ENCODE assay signal across 9 mouse cellular contexts in genomic region chr2:19430746-19431145, GRCm38 (mm10). TPM values are rescaled to one million over a fixed set of nuclear protein-coding genes. Genes with fewer than 3 reads are reported as not detected.
A peak's percentile ranks its signal among the peaks of the same experiment; 100 is the strongest.
DNase-seq lines count a peak whose midpoint lies in the region; ATAC-seq and TF ChIP-seq lines count a peak whose summit lies in the region.
"Had no signal": no experiment of that assay in that cellular context is flagged by ENCODE, and none has a peak within 500 bp of the region (broad histone marks: within the 10 kb centered on the region; RNA-seq: fewer than 3 reads in every experiment).

No protein-coding gene starts in this region.

- no peaks in the 10 kb centered on the region for H3K36me3 ChIP-seq in heart, postnatal 0 days (replicated peaks; ENCODE audit: control insufficient read depth, insufficient read depth, low read length)
- no peaks in the 10 kb centered on the region for H3K36me3 ChIP-seq in hindbrain, embryonic 11.5 days (ENCODE audit: control insufficient read depth, insufficient read depth, low read length)
- H3K36me3 ChIP-seq in midbrain, postnatal 0 days (ENCODE audit: insufficient read depth, low read length) = no peaks in the 10 kb centered on the region

- no peak for DNase-seq in heart, postnatal 0 days (ENCODE audit: low spot score)
- DNase-seq in heart, postnatal 25 days (ENCODE audit: low spot score) = no peak
- peak; percentile 58 for DNase-seq in embryo, embryonic 10.5 days (ENCODE audit: low spot score)
- peak; percentile 69 for DNase-seq in hindbrain, embryonic 11.5 days (ENCODE audit: low spot score)
- DNase-seq in midbrain, postnatal 0 days (ENCODE audit: low spot score) = no peak
- DNase-seq in adrenal gland, adult 2 months = no peak
- no peak for DNase-seq in thymus, postnatal 14 days
- DNase-seq in left cerebral cortex, postnatal 10 days (ENCODE audit: extremely low spot score in 1 of 2, low spot score in 2 of 2) = no peak

- intact Hi-C loops in heart, postnatal 25 days (cut with DNase I) = no loop called here
- intact Hi-C loops in left cerebral cortex, postnatal 10 days (cut with DNase I) = no loop called here

- H3K4me2 ChIP-seq in heart, postnatal 0 days (ENCODE audit: low read depth, low read length) = peak overlapping the region; percentile 41
- H3K4me2 ChIP-seq in hindbrain, embryonic 11.5 days (replicated peaks; ENCODE audit: low read depth, low read length) = peak overlapping the region; percentile 44
- peak overlapping the region; percentile 42 for H3K4me2 ChIP-seq in midbrain, postnatal 0 days (ENCODE audit: low read depth, low read length, poor library complexity, severe bottlenecking)

- 2% methylated on average over 33 of the region's 33 CpGs for WGBS in heart, postnatal 0 days
- WGBS in hindbrain, embryonic 11.5 days = under 1% methylated on average over 33 of the region's 33 CpGs
- under 1% methylated on average over 33 of the region's 33 CpGs for WGBS in midbrain, postnatal 0 days

- peaks cover 74% of the 10 kb centered on the region for H3K27me3 ChIP-seq in heart, postnatal 0 days (ENCODE audit: control insufficient read depth, insufficient read depth, low read length)
- H3K27me3 ChIP-seq in hindbrain, embryonic 11.5 days (ENCODE audit: control insufficient read depth, insufficient read depth, low read length) = peaks cover 76% of the 10 kb centered on the region
- peaks cover 81% of the 10 kb centered on the region for H3K27me3 ChIP-seq in midbrain, postnatal 0 days (ENCODE audit: insufficient read depth, low read length)

- H3K4me3 ChIP-seq in heart, postnatal 0 days (ENCODE audit: low read depth, low read length) = peak overlapping the region; percentile 22
- H3K4me3 ChIP-seq in hindbrain, embryonic 11.5 days (ENCODE audit: low read depth, low read length) = peak overlapping the region; percentile 24
- peak overlapping the region; percentile 22; the same call in 1 of the 2 replicates for H3K4me3 ChIP-seq in midbrain, postnatal 0 days (ENCODE audit: low read depth, low read length)

- no peak for TF ChIP-seq EP300 in heart, postnatal 0 days (IDR thresholded peaks at IDR 0.05; ENCODE audit: low read depth)

- no peak overlapping the region for H3K27ac ChIP-seq in heart, postnatal 0 days (ENCODE audit: low read depth)
- no peak overlapping the region for H3K27ac ChIP-seq in hindbrain, embryonic 11.5 days (ENCODE audit: low read depth, low read length)
- H3K27ac ChIP-seq in midbrain, postnatal 0 days (ENCODE audit: low read depth, low read length) = no peak overlapping the region
- H3K27ac ChIP-seq: liver, embryonic 14.5 days had no signal

- TF ChIP-seq CTCF in heart, postnatal 0 days (IDR thresholded peaks at IDR 0.05; ENCODE audit: low read depth) = no peak
- no peak for TF ChIP-seq CTCF in midbrain, postnatal 0 days (IDR thresholded peaks at IDR 0.05)

- no peaks in the 10 kb centered on the region for H3K9me3 ChIP-seq in heart, postnatal 0 days (replicated peaks; ENCODE audit: control insufficient read depth, low read length)
- no peaks in the 10 kb centered on the region for H3K9me3 ChIP-seq in hindbrain, embryonic 11.5 days (ENCODE audit: control insufficient read depth, low read length)
- no peaks in the 10 kb centered on the region for H3K9me3 ChIP-seq in midbrain, postnatal 0 days (ENCODE audit: low read length)

- no peak overlapping the region for H3K9ac ChIP-seq in heart, postnatal 0 days (replicated peaks; ENCODE audit: low read depth, low read length)
- H3K9ac ChIP-seq in hindbrain, embryonic 11.5 days (ENCODE audit: low read depth, low read length) = no peak overlapping the region
- H3K9ac ChIP-seq in midbrain, postnatal 0 days (replicated peaks; ENCODE audit: low read length, poor library complexity, severe bottlenecking) = no peak overlapping the region
- H3K9ac ChIP-seq: liver, embryonic 14.5 days had no signal

- peaks cover 5% of the 10 kb centered on the region; the same call in 1 of the 2 replicates for H3K4me1 ChIP-seq in heart, postnatal 0 days (ENCODE audit: control insufficient read depth, insufficient read depth)
- H3K4me1 ChIP-seq in hindbrain, embryonic 11.5 days (replicated peaks; ENCODE audit: control insufficient read depth, insufficient read depth, low read length) = peaks cover 12% of the 10 kb centered on the region
- peaks cover 5% of the 10 kb centered on the region; the same call in 1 of the 2 replicates for H3K4me1 ChIP-seq in midbrain, postnatal 0 days (ENCODE audit: insufficient read depth, low read length)

- no peak for ATAC-seq in heart, postnatal 0 days (ENCODE audit: insufficient read depth, low read depth)
- ATAC-seq in hindbrain, embryonic 11.5 days (ENCODE audit: low FRiP score) = peak; percentile 73
- ATAC-seq in midbrain, postnatal 0 days (ENCODE audit: low FRiP score) = peak; percentile 32; the same call in 1 of the 2 replicates

RNA-seq across cellular contexts. Expression of gene Ptf1a, which starts 14.7 kb away (rescaled TPM):
- total RNA-seq in heart, postnatal 0 days (2014; rRNA removed; ENCODE audit: low replicate concordance) = not detected in 2 replicates
- not detected in 2 replicates for polyA plus RNA-seq in heart, postnatal 0 days (2015; fragmentation: Nextera tagmentation; extraction: Ambion mirVana)
- total RNA-seq in heart, postnatal 25 days (2021) = not detected
- 15.5 and 18.0 TPM in 2 replicates for polyA plus RNA-seq in hindbrain, embryonic 11.5 days (2014; fragmentation: Nextera tagmentation; extraction: Ambion mirVana)
- total RNA-seq in midbrain, postnatal 0 days (2014; rRNA removed) = 3.0 TPM in 1 of 2 replicates, not detected in the other
- not detected in 2 replicates for polyA plus RNA-seq in midbrain, postnatal 0 days (2015; fragmentation: Nextera tagmentation; extraction: Ambion mirVana)
- total RNA-seq in adrenal gland, adult 2 months (2021) = not detected
- polyA plus RNA-seq in adrenal gland, adult 2 months (2012; rRNA removed) = not detected in 2 replicates
- total RNA-seq in left cerebral cortex, postnatal 10 days (2021) = not detected
- polyA plus RNA-seq: liver, embryonic 14.5 days had no signal

RNA-seq across cellular contexts. Expression of gene Msrb2, which starts 59.5 kb away (rescaled TPM):
- 26.6 and 62.1 TPM in 2 replicates for total RNA-seq in heart, postnatal 0 days (2014; rRNA removed; ENCODE audit: low replicate concordance)
- polyA plus RNA-seq in heart, postnatal 0 days (2015; fragmentation: Nextera tagmentation; extraction: Ambion mirVana) = 62.1 and 62.3 TPM in 2 replicates
- total RNA-seq in heart, postnatal 25 days (2021) = 10 to 100 TPM; 59.2 to 64.0 TPM
- polyA plus RNA-seq in hindbrain, embryonic 11.5 days (2014; fragmentation: Nextera tagmentation; extraction: Ambion mirVana) = 13.6 and 14.8 TPM in 2 replicates
- 8.3 and 9.0 TPM in 2 replicates for total RNA-seq in midbrain, postnatal 0 days (2014; rRNA removed)
- polyA plus RNA-seq in midbrain, postnatal 0 days (2015; fragmentation: Nextera tagmentation; extraction: Ambion mirVana) = 8.8 and 8.9 TPM in 2 replicates
- total RNA-seq in adrenal gland, adult 2 months (2021) = 10 to 100 TPM; 26.2 to 28.7 TPM
- polyA plus RNA-seq in adrenal gland, adult 2 months (2012; rRNA removed) = 10.4 and 14.3 TPM in 2 replicates
- total RNA-seq in left cerebral cortex, postnatal 10 days (2021) = 10 to 100 TPM; 11.7 to 12.7 TPM

Comparison
In these comparisons a context has a peak if more than half of its experiments do, and no peak if none do; other contexts are left out.
1. DNase-seq: peak in embryo, embryonic 10.5 days (single experiment) and hindbrain, embryonic 11.5 days (single experiment); none in heart, postnatal 0 days (single experiment), heart, postnatal 25 days (single experiment), midbrain, postnatal 0 days (single experiment), adrenal gland, adult 2 months (single experiment), thymus, postnatal 14 days (single experiment) and left cerebral cortex, postnatal 10 days (0 of 2).
2. Peak in every context shown above with its lines, with median percentiles within 50 percentile points of each other: H3K4me2 ChIP-seq and H3K4me3 ChIP-seq.